Mouse (Mus musculus): Measurements from ENCODE around the gene Evi5.

GRCm38 (mm10) chr5:107731408-107731807 is 143.5 kb downstream of the Evi5 start:
- TF ChIP-seq EP300 (IDR thresholded peaks at IDR 0.05): no peak
- TF ChIP-seq CTCF (IDR thresholded peaks at IDR 0.05): no peak

Measured in lung, postnatal 0 days (tissue).